Mouse (Mus musculus) heart, embryonic 13.5 days (tissue): ENCODE measurements at regions not wholly inside any gene's neighbourhood (a gene's known extent, or its start where the extent isn't known, plus 50 kb on each side); places are given as distances from the start of the nearest gene placed in this dataset.

Experiments used
- ATAC-seq: fragments of 200-750 bp; cut with Nextera tagmentation; 2 replicates; pipeline ENCODE4 v1.8.0; 2017; ENCODE audit warnings: moderate TSS enrichment; ENCODE audit not compliant: insufficient number of reproducible peaks, low FRiP score, low TSS enrichment; ENCODE audit errors: extremely low read depth
- H3K27ac ChIP-seq: fragments of 300-500 bp; sonication (generic); replicated peaks from 2 replicates; pipeline ENCODE4 v1.5.1; 2015; ENCODE audit warnings: moderate library complexity, mild to moderate bottlenecking, inconsistent platforms
- H3K27me3 ChIP-seq: fragments of 300-500 bp; sonication (generic); replicated peaks from 2 replicates; pipeline ENCODE4 v1.6.1; 2015; ENCODE audit warnings: mild to moderate bottlenecking, inconsistent platforms
- H3K36me3 ChIP-seq: fragments of 300-500 bp; sonication (generic); 2 replicates; pipeline ENCODE4 v1.6.1; 2015; ENCODE audit warnings: mild to moderate bottlenecking, inconsistent platforms
- H3K4me1 ChIP-seq: fragments of 300-500 bp; sonication (generic); 2 replicates; pipeline ENCODE4 v1.6.1; 2015; ENCODE audit warnings: inconsistent platforms
- H3K4me2 ChIP-seq: fragments of 300-500 bp; sonication (generic); 2 replicates; pipeline ENCODE4 v1.6.1; 2015; ENCODE audit warnings: inconsistent platforms, mild to moderate bottlenecking, moderate library complexity
- H3K4me3 ChIP-seq: fragments of 300-500 bp; sonication (generic); 2 replicates; pipeline ENCODE4 v1.5.1; 2015; ENCODE audit warnings: moderate library complexity, mild to moderate bottlenecking, inconsistent platforms
- H3K9ac ChIP-seq: fragments of 300-500 bp; sonication (generic); 2 replicates; pipeline ENCODE4 v1.6.1; 2015; ENCODE audit warnings: inconsistent platforms, mild to moderate bottlenecking, moderate library complexity
- H3K9me3 ChIP-seq: fragments of 300-500 bp; sonication (generic); 2 replicates; pipeline ENCODE4 v1.6.1; 2016; ENCODE audit warnings: inconsistent platforms
- WGBS: fragments of 180-500 bp; shearing (Covaris S2); methylation state at CpG from one replicate; pipeline ENCODE4 v1.1.7; 2015; ENCODE audit warnings: mixed read lengths; 5-methylcytosine and 5-hydroxymethylcytosine counted together

DNA sequence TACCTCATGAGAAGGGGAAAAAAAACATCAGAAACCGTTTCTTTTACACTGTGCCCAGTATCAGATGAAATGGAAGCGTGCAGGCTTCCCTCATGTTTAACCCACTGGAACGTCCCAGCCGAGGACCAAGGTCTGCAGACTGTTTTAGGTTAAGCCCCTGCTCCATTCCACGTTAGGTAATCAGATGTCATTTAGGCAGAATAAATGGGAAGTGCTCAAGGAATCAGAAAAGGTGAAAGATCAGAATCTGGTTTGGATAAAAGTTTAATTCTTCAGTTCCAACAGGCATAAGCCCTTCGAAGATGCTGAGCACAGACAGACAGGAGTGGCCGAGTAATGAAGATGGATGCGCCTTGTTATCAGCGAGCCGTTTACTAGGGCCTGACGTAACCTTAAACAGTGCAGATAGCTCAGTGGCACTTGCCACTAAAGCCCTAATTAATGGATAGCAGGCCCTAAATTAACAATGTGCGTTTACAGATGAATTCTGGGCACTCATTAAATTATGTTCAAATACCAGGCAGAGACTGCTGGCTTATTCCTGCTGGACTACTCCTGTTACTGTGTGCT lies 193.5 kb downstream of the Lmo4 start:
- no peak overlapping the region for H3K9ac ChIP-seq

GRCm38 (mm10) chr3:144010558-144010957 lies 194.5 kb downstream of the Lmo4 start:
- Histone ChIP-seq H3K4me3 (peak overlapping the region; percentile 24), H3K9me3 (no peaks in the 10 kb centered on the region), H3K27me3 (no peaks in the 10 kb centered on the region), H3K9ac (no peak overlapping the region), H3K27ac (no peak overlapping the region), H3K36me3 (no peaks in the 10 kb centered on the region), H3K4me2 (peak overlapping the region; percentile 54), H3K4me1 (peaks cover 24% of the 10 kb centered on the region)
- 21% methylated on average over 6 of the region's 6 CpGs for WGBS
- no peak for ATAC-seq

More for the DNA sequence above, 193.5 kb downstream of the Lmo4 start:
- no peaks in the 10 kb centered on the region for H3K36me3 ChIP-seq
- no peaks in the 10 kb centered on the region for H3K27me3 ChIP-seq
- H3K27ac ChIP-seq = no peak overlapping the region
- H3K4me3 ChIP-seq = no peak overlapping the region
- no peaks in the 10 kb centered on the region; the same call in 1 of the 2 replicates for H3K9me3 ChIP-seq
- H3K4me1 ChIP-seq = peaks cover 24% of the 10 kb centered on the region
- WGBS = 50% methylated on average over 12 of the region's 12 CpGs
- no peak for ATAC-seq
- H3K4me2 ChIP-seq = no peak overlapping the region

GRCm38 (mm10) chr3:144007111-144007619 lies 197.9 kb downstream of the Lmo4 start:
- H3K4me2 ChIP-seq = no peak overlapping the region
- no peak overlapping the region for H3K4me3 ChIP-seq
- no peaks in the 10 kb centered on the region for H3K36me3 ChIP-seq
- H3K9ac ChIP-seq = no peak overlapping the region
- no peaks in the 10 kb centered on the region for H3K27me3 ChIP-seq
- no peak for ATAC-seq
- no peaks in the 10 kb centered on the region for H3K9me3 ChIP-seq
- H3K4me1 ChIP-seq = peaks cover 17% of the 10 kb centered on the region
- WGBS = 83% methylated on average over 4 of the region's 4 CpGs
- H3K27ac ChIP-seq = no peak overlapping the region

DNA sequence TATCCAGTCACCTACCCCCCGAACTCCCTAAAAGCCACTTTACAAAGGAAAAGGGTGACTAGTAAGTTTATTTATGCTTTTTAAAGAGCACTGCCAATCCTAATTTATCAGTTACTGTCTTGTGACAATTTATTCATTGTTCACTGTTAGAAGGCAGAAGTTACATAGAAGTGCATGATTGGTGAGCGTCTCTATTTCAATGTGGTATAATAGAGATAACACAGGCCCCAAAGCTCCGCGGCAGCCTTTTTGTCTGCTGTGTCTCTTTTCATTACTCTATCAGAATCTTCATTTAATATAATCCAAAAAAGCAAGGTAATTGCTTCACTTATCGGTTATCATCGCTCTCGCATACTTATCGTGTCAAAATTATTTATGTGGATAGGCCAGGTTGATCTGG lies 207.1 kb downstream of the Lmo4 start:
- no peak for ATAC-seq
- Histone ChIP-seq H3K27me3 (no peaks in the 10 kb centered on the region), H3K4me3 (no peak overlapping the region), H3K27ac (no peak overlapping the region), H3K36me3 (no peaks in the 10 kb centered on the region), H3K9ac (no peak overlapping the region), H3K4me2 (no peak overlapping the region), H3K4me1 (no peaks in the 10 kb centered on the region), H3K9me3 (no peaks in the 10 kb centered on the region)
- 77% methylated on average over 8 of the region's 8 CpGs for WGBS

DNA sequence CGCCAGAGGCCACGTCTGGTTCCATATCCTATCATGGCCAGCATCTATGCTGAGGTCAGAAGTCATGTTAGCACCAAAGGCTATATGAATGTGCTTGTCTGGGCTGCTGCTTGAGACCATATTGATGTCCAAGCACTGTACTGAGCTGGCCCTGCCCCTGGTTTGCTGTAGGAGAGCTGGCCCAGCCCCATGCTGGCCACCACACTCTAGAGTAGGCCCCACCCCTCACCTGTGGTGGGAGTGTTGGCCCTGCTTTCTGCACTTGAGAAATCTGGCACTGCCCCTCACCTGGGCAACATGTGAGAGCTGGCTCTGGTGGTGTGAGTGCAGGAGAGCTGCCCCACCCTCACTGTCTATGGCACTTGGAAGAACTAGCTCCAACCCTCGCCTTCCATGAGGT lies 210.0 kb downstream of the Lmo4 start:
- 0 out of 2 replicates have a peak, but pooled peaks have one; percentile 48 for ATAC-seq
- WGBS = 80% methylated on average over 3 of the region's 3 CpGs
- no peak overlapping the region for H3K4me3 ChIP-seq
- H3K9ac ChIP-seq = no peak overlapping the region
- H3K4me2 ChIP-seq = no peak overlapping the region
- 0 out of 2 replicates have a peak, but pooled peaks cover 7% of the 10 kb centered on the region for H3K4me1 ChIP-seq
- H3K27ac ChIP-seq = no peak overlapping the region
- H3K27me3 ChIP-seq = no peaks in the 10 kb centered on the region
- no peaks in the 10 kb centered on the region for H3K9me3 ChIP-seq
- no peaks in the 10 kb centered on the region for H3K36me3 ChIP-seq

- Histone ChIP-seq H3K36me3 (no peaks in the 10 kb centered on the region), H3K9ac (no peak overlapping the region), H3K4me3 (no peak overlapping the region), H3K4me1 (peaks cover 12% of the 10 kb centered on the region; the same call in 1 of the 2 replicates), H3K27ac (no peak overlapping the region), H3K9me3 (no peaks in the 10 kb centered on the region), H3K27me3 (no peaks in the 10 kb centered on the region), H3K4me2 (no peak overlapping the region)
- WGBS = 74% methylated on average over 4 of the region's 4 CpGs
- no peak for ATAC-seq
Observed at GRCm38 (mm10) chr3:143988991-143989390, 216.0 kb downstream of the Lmo4 start.

- H3K27ac ChIP-seq = no peak overlapping the region
- no peaks in the 10 kb centered on the region for H3K36me3 ChIP-seq
- ATAC-seq = no peak
- peaks cover 12% of the 10 kb centered on the region; the same call in 1 of the 2 replicates for H3K4me1 ChIP-seq
- H3K9ac ChIP-seq = no peak overlapping the region
- H3K27me3 ChIP-seq = no peaks in the 10 kb centered on the region
- WGBS = 89% methylated on average over 5 of the region's 5 CpGs
- no peak overlapping the region for H3K4me2 ChIP-seq
- no peaks in the 10 kb centered on the region for H3K9me3 ChIP-seq
- H3K4me3 ChIP-seq = no peak overlapping the region
Observed at GRCm38 (mm10) chr3:143988037-143988436, 217.0 kb downstream of the Lmo4 start.

GRCm38 (mm10) chr3:143986798-143987197 lies 218.2 kb downstream of the Lmo4 start:
- Histone ChIP-seq H3K4me2 (no peak overlapping the region), H3K27ac (no peak overlapping the region), H3K9ac (no peak overlapping the region), H3K4me1 (peaks cover 12% of the 10 kb centered on the region; the same call in 1 of the 2 replicates), H3K36me3 (no peaks in the 10 kb centered on the region), H3K9me3 (no peaks in the 10 kb centered on the region), H3K27me3 (no peaks in the 10 kb centered on the region), H3K4me3 (no peak overlapping the region)
- 94% methylated on average over 2 of the region's 2 CpGs for WGBS
- ATAC-seq = no peak

DNA sequence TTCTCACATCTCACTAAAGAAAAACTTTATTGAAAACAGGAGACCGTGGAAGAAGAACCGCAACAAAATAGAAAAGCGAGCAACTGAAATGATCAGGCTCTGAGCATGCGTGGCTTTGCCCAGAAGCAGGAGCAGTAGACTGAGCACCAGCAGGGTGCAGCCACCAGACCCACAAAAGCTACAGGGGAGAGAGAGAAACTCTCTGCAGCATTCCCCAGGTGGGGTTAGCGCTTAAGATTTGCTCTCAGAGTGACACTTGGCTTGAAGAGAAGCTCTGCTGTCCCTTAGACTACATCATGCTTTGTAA lies 218.9 kb downstream of the Lmo4 start:
- 78% methylated on average over 5 of the region's 5 CpGs for WGBS
- ATAC-seq = no peak

GRCm38 (mm10) chr3:143985349-143986199 lies 219.4 kb downstream of the Lmo4 start:
- no peak overlapping the region for H3K9ac ChIP-seq
- no peak overlapping the region for H3K27ac ChIP-seq
- H3K36me3 ChIP-seq = no peaks in the 10 kb centered on the region
- H3K27me3 ChIP-seq = no peaks in the 10 kb centered on the region
- ATAC-seq = no peak
- H3K9me3 ChIP-seq = no peaks in the 10 kb centered on the region
- H3K4me3 ChIP-seq = no peak overlapping the region
- 76% methylated on average over 6 of the region's 6 CpGs for WGBS
- no peak overlapping the region for H3K4me2 ChIP-seq
- H3K4me1 ChIP-seq = peaks cover 10% of the 10 kb centered on the region; the same call in 1 of the 2 replicates

More for the DNA sequence above, 218.9 kb downstream of the Lmo4 start:
- no peak overlapping the region for H3K4me2 ChIP-seq
- no peaks in the 10 kb centered on the region for H3K36me3 ChIP-seq
- no peak overlapping the region for H3K4me3 ChIP-seq
- no peaks in the 10 kb centered on the region for H3K27me3 ChIP-seq
- no peak overlapping the region for H3K9ac ChIP-seq
- H3K9me3 ChIP-seq = no peaks in the 10 kb centered on the region
- peaks cover 12% of the 10 kb centered on the region; the same call in 1 of the 2 replicates for H3K4me1 ChIP-seq
- H3K27ac ChIP-seq = no peak overlapping the region

DNA sequence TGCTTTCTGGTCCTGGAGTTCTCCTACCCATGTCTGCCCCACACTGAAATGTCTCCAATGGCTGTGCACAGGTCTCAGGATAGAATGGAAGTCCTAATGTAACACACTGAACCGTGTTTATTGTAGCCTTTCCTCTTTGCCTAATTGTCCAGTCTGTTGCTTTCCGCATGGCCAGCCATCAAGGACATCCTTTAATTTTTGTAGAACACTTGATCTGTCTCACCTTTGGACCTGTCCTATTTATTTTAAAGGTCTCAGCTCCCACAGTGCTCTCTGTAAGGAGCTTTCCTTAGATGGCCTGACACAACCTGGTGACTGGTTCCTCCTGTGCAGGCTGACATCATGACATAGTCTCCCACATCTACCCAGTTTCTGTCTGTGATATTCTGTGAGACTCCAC lies 226.3 kb downstream of the Lmo4 start:
- Histone ChIP-seq H3K27ac (no peak overlapping the region), H3K4me2 (no peak overlapping the region), H3K4me1 (no peaks in the 10 kb centered on the region), H3K9me3 (no peaks in the 10 kb centered on the region), H3K4me3 (no peak overlapping the region), H3K27me3 (no peaks in the 10 kb centered on the region), H3K36me3 (no peaks in the 10 kb centered on the region), H3K9ac (no peak overlapping the region)
- ATAC-seq = no peak
- WGBS = 85% methylated on average over 2 of the region's 2 CpGs
